Mouse (Mus musculus) intestine, postnatal 0 days (tissue): ENCODE measurements around the gene Igf2bp3. TPM values are rescaled to one million over a fixed set of nuclear protein-coding genes. Genes with fewer than 3 reads are reported as not detected.

Source experiments
- ATAC-seq: fragments of 200-750 bp; cut with Nextera tagmentation; 2 replicates; pipeline ENCODE4 v1.8.0; 2017; ENCODE audit warnings: mild to moderate bottlenecking, moderate TSS enrichment, moderate library complexity
- H3K27ac ChIP-seq: fragments of 300-500 bp; sonication (generic); 2 replicates; pipeline ENCODE4 v1.5.1; 2014; ENCODE audit warnings: mild to moderate bottlenecking, low read depth, low read length, moderate library complexity
- H3K27me3 ChIP-seq: fragments of 300-500 bp; sonication (generic); replicated peaks from 2 replicates; pipeline ENCODE4 v1.6.1; 2014; ENCODE audit warnings: low read length, mixed read lengths; ENCODE audit not compliant: control insufficient read depth, insufficient read depth
- H3K36me3 ChIP-seq: fragments of 300-500 bp; sonication (generic); 2 replicates; pipeline ENCODE4 v1.6.1; 2014; ENCODE audit warnings: mild to moderate bottlenecking, moderate library complexity; ENCODE audit not compliant: control insufficient read depth, insufficient read depth
- H3K4me1 ChIP-seq: fragments of 300-500 bp; sonication (generic); replicated peaks from 2 replicates; pipeline ENCODE4 v1.6.1; 2014; ENCODE audit warnings: antibody characterized with exemption, low read length, mixed read lengths; ENCODE audit not compliant: control insufficient read depth, insufficient read depth
- H3K4me2 ChIP-seq: fragments of 300-500 bp; sonication (generic); replicated peaks from 2 replicates; pipeline ENCODE4 v1.6.1; 2014; ENCODE audit warnings: low read depth, mild to moderate bottlenecking, moderate library complexity
- H3K4me3 ChIP-seq: fragments of 300-500 bp; sonication (generic); 2 replicates; pipeline ENCODE4 v1.5.1; 2014; ENCODE audit warnings: low read depth, low read length
- H3K9ac ChIP-seq: fragments of 300-500 bp; sonication (generic); 2 replicates; pipeline ENCODE4 v1.6.1; 2014; ENCODE audit warnings: mild to moderate bottlenecking, low read depth, low read length
- H3K9me3 ChIP-seq: fragments of 300-500 bp; sonication (generic); 2 replicates; pipeline ENCODE4 v1.6.1; 2016; ENCODE audit warnings: mixed run types; ENCODE audit not compliant: control insufficient read depth
- CTCF ChIP-seq: sonication (generic); IDR thresholded peaks from 2 replicates; pipeline ENCODE4 v1.5.1; 2016; ENCODE audit warnings: low read depth, mild to moderate bottlenecking, control low read depth, antibody characterized with exemption, moderate library complexity
- WGBS: fragments of 180-500 bp; shearing (Covaris S2); extraction: QIAGEN DNeasy Blood & Tissue Kit; methylation state at CpG from one replicate; pipeline ENCODE4 v1.1.7; 2014; 5-methylcytosine and 5-hydroxymethylcytosine counted together
- polyA plus RNA-seq: library from polyadenylated mRNA; unstranded; fragments of >200 nt; fragmentation: Nextera tagmentation; extraction: Ambion mirVana; gene quantifications from 2 replicates; pipeline ENCODE4 v1.2.1, GENCODE M21; 2015

Gene Igf2bp3
- polyA plus RNA-seq, 1 experiment from 2014 or later = 54.7 TPM

DNA sequence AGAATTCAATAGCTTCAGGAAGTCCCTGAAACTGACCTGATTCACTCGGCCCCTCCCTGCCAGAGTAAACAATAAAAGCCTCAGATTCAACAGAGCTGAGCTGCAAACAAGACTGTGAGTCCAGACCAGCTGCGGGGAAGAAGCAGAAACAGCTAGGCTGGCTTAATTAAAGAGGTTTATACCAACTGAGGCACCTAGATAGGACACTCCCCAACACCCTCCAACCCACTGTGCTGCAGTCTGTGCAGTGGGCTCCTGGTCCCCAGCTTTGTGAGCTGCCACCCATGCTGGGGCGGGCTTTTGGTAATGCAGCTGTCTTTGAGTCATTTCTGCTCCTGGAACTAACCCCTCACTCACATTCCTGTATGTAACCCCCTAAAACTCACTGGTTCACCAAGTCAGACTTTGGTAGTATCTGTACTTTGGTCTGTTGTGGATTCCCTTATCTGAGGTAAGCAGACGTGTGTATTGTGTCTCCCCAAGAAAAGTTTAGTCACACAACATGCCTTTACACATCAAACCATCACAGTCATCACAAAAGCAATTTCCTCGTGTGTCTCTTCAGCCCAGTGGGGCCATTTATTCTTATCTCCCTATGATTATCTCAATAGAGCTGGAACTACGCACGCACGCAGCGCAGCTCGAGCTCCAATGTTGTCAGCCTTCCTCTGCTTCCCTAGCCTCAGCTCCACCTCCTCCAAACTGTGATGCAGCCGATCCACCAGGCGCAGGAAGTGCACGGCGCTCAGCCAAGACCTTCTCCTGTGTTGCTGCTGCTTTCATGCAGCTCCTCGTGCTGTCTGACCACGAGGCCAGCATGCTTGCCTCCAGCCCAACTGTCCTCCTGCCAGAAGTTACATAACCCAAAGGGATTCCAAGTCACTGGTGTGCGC lies 76.4 kb downstream of the Igf2bp3 start:
- H3K27ac ChIP-seq = peak overlapping the region; percentile 64
- no peak for TF ChIP-seq CTCF
- ATAC-seq = peak; percentile 62

DNA sequence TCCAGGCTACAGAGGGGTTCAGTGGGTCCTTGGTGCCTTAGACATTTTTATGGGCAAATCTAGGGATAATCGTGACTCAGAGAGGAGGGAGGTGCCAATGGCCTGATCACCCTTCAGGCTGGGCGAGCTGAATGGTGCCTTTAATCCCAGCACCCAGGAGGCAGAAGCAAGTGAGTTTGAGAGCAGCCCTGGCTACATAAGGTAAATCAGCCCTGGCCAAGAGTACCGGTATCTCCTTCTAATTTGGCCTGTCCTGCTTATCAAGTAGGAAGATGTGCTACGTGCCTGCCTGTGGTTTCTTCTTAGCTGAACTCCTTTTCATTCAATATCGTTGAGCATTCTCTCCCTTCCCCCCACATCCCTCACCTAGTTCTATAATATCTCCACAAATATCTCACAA lies 78.0 kb downstream of the Igf2bp3 start:
- Histone ChIP-seq H3K27ac (no peak overlapping the region), H3K4me1 (peaks cover 5% of the 10 kb centered on the region; the same call in 1 of the 2 replicates)
- 57% methylated on average over 5 of the region's 5 CpGs for WGBS

More for the DNA sequence above, 76.4 kb downstream of the Igf2bp3 start:
- Histone ChIP-seq H3K27me3 (no peaks in the 10 kb centered on the region), H3K9ac (no peak overlapping the region), H3K36me3 (0 out of 2 replicates have a peak, but pooled peaks cover 1% of the 10 kb centered on the region), H3K9me3 (no peaks in the 10 kb centered on the region), H3K4me3 (no peak overlapping the region), H3K4me2 (peak overlapping the region; percentile 13; the same call in 1 of the 2 replicates), H3K4me1 (peaks cover 5% of the 10 kb centered on the region; the same call in 1 of the 2 replicates)
- WGBS = 51% methylated on average over 17 of the region's 17 CpGs

DNA sequence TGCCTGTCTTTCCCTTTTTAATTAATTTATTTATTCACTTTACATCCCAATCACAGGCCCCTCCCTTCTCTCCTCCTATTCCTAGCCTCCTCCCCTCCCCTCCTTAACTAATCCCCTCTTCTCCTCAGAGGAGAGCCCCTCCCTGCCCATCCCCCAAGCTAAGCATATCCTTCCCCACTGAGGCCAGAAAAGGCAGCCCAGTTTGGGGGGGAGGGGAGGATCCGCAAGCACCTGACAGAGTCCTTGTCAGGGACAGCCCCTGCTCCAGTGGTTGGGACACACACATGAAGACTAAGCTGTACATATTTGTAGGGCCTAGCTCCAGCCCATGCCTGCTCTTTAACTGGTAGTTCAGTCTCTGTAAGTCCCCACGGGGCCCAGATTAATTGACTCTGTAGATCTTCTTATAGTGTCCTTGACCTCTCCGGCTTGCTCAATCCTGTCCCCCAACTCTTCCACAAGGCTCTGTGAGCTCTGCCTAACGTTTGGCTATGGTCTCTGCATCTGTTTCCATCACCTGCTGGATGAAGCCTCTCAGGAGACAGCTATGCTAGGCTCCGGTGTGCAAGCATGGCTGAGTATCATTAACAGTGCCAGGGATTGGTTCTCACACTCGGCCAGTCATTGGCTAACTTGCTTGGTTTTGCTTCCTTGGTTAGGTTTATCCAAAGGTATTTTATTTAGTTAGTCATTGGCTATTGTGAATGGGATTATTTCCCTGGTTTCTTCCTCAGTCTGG lies 82.2 kb downstream of the Igf2bp3 start:
- Histone ChIP-seq H3K9me3 (no peaks in the 10 kb centered on the region), H3K9ac (no peak overlapping the region), H3K36me3 (peaks cover 19% of the 10 kb centered on the region; the same call in 1 of the 2 replicates), H3K27ac (no peak overlapping the region), H3K4me2 (no peak overlapping the region), H3K4me3 (no peak overlapping the region), H3K27me3 (no peaks in the 10 kb centered on the region), H3K4me1 (0 out of 2 replicates have a peak, but pooled peaks cover 5% of the 10 kb centered on the region)
- 66% methylated on average over 6 of the region's 6 CpGs for WGBS
- no peak for ATAC-seq
- TF ChIP-seq CTCF = no peak

More for the DNA sequence above, 78.0 kb downstream of the Igf2bp3 start:
- TF ChIP-seq CTCF = no peak
- H3K27me3 ChIP-seq = no peaks in the 10 kb centered on the region
- no peak overlapping the region for H3K4me3 ChIP-seq
- no peak overlapping the region for H3K9ac ChIP-seq
- H3K9me3 ChIP-seq = no peaks in the 10 kb centered on the region
- H3K36me3 ChIP-seq = peaks cover 14% of the 10 kb centered on the region; the same call in 1 of the 2 replicates
- H3K4me2 ChIP-seq = no peak overlapping the region
- no peak for ATAC-seq

DNA sequence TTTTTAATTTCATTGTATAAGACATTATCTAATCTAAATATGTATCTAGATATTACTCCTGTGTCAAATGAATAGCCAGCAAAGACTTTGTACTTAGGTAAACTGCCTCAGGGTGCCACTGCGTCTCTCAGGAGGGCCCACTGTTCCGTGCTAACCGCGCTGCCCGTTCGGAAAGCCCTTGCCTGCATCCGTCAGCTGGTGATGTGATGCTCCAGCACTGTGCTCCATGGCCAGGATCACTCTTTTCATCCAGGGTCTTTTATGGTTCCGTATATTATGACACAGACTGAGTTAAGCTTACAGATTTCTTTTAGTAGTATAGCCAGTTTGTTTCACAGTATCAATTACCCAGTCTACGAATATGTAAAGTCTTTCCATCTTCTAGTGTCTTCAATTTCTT lies 82.9 kb downstream of the Igf2bp3 start:
- ATAC-seq = no peak
- Histone ChIP-seq H3K9ac (no peak overlapping the region), H3K4me2 (no peak overlapping the region), H3K27ac (no peak overlapping the region), H3K4me1 (0 out of 2 replicates have a peak, but pooled peaks cover 5% of the 10 kb centered on the region), H3K4me3 (no peak overlapping the region), H3K9me3 (no peaks in the 10 kb centered on the region), H3K27me3 (no peaks in the 10 kb centered on the region), H3K36me3 (peaks cover 19% of the 10 kb centered on the region; the same call in 1 of the 2 replicates)
- no peak for TF ChIP-seq CTCF
- WGBS = 87% methylated on average over 9 of the region's 9 CpGs

DNA sequence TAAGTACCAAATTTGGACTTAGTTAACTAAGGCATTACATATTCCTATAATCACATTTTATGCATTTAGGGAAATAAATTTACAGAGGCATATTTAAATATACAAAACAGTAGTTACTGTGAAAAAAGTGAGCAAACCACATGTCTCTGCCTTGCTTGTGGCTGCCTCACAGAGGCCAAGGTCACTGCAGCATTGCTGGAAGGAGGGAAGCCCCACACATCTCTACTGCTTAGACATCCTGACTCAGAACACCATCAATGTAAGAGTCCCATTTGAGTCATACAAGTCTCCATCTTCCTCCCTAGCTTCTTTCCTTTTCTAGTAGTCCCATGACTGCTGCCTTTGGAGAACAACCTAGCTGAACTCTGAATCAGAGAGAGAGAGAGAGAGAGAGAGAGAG lies 84.4 kb downstream of the Igf2bp3 start:
- Histone ChIP-seq H3K4me3 (no peak overlapping the region), H3K9me3 (no peaks in the 10 kb centered on the region), H3K4me1 (no peaks in the 10 kb centered on the region), H3K4me2 (no peak overlapping the region), H3K27me3 (no peaks in the 10 kb centered on the region), H3K36me3 (peaks cover 27% of the 10 kb centered on the region; the same call in 1 of the 2 replicates), H3K9ac (no peak overlapping the region), H3K27ac (no peak overlapping the region)
- no peak for TF ChIP-seq CTCF
- no peak for ATAC-seq

DNA sequence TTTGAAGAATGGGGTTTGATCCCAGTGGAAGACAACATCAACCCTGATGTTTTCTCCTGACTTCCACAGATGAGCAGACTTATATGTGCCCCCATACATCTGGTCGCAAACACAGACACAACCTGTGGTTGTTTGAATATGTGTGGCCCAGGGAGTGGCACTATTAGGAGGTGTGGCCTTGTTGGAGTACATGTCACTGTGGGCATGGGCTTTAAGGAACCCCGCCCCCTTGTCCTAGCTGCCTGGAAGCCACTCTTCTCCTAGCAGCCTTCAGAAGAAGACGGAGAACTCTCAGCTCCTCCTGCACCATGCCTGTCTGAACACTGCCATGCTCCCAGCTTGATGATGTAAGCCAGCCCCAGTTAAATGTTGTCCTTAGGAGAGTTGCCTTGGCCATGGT lies 94.4 kb downstream of the Igf2bp3 start:
- Histone ChIP-seq H3K27ac (no peak overlapping the region), H3K4me3 (no peak overlapping the region), H3K9ac (no peak overlapping the region), H3K36me3 (peaks cover 19% of the 10 kb centered on the region; the same call in 1 of the 2 replicates), H3K4me2 (no peak overlapping the region), H3K9me3 (no peaks in the 10 kb centered on the region), H3K4me1 (no peaks in the 10 kb centered on the region), H3K27me3 (no peaks in the 10 kb centered on the region)
- WGBS = 72% methylated on average over 3 of the region's 3 CpGs
- TF ChIP-seq CTCF = no peak
- ATAC-seq = no peak
